Mouse (Mus musculus): ENCODE results near the gene Lhx3. TPM values are rescaled to one million over a fixed set of nuclear protein-coding genes. Genes with fewer than 3 reads are reported as not detected.

The Lhx3 gene
- polyA plus RNA-seq, 1 experiment: not detected

DNA sequence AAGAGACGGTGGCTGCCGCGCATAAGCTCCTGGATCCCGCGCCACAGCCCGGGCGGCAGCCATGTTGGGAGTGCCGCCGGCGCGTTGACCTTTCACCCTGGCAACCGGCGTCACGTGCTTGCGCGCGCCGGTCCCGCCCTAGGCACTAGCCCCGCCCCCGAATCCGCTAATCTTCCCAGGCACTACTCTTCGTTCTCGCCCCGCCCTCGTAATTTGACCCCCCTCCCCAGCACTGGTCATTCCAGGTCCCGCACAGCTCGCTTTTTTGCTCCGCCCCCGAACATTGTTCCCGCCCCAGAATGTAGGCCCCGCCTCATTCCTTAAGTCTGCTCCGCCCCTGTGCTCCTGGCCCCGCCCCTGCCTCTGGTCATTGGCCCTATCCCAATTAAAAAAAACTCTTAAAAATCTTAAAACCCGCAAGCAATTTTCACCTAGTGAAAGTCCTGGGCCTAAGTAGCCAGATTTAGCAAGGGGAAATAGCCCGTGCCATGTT lies 29.2 kb upstream of the Lhx3 start, which contains the start of gene Qsox2:
Qsox2 (minus strand) TSS at position 236 of the 493 bp plus-strand sequence.
- Histone ChIP-seq H3K4me3 (ENCODE audit: insufficient read depth, low read depth, low read length) (peak within 1 kb of the TSS; percentile 98), H3K4me1 (ENCODE audit: control insufficient read depth, insufficient read depth, low read length) (peaks cover 5% of the 10 kb centered on the region; the same call in 1 of the 2 replicates), H3K27me3 (replicated peaks; ENCODE audit: control insufficient read depth, insufficient read depth, low read length) (no peaks in the 10 kb centered on the region), H3K27ac (ENCODE audit: insufficient read depth, low read depth, low read length) (no peak within 1 kb of the TSS; the same call in 1 of the 2 replicates), H3K36me3 (ENCODE audit: control insufficient read depth, insufficient read depth, low read length) (no peaks in the 10 kb centered on the region)
- under 1% methylated on average over 36 of the region's 36 CpGs for WGBS
- no peak for TF ChIP-seq CTCF (conservative IDR thresholded peaks at IDR 0.05; ENCODE audit: insufficient read depth, insufficient read length, low read depth, low read length)
- TF ChIP-seq POLR2A (IDR thresholded peaks at IDR 0.05; ENCODE audit: low read depth, low read length): no peak
- peak; percentile 97 for DNase-seq

GRCm38 (mm10) chr2:26236681-26237289 lies 28.7 kb upstream of the Lhx3 start:
- Histone ChIP-seq H3K4me3 (ENCODE audit: insufficient read depth, low read depth, low read length) (peak overlapping the region; percentile 98), H3K4me1 (ENCODE audit: control insufficient read depth, insufficient read depth, low read length) (peaks cover 5% of the 10 kb centered on the region; the same call in 1 of the 2 replicates), H3K27me3 (replicated peaks; ENCODE audit: control insufficient read depth, insufficient read depth, low read length) (no peaks in the 10 kb centered on the region), H3K36me3 (ENCODE audit: control insufficient read depth, insufficient read depth, low read length) (no peaks in the 10 kb centered on the region), H3K27ac (ENCODE audit: insufficient read depth, low read depth, low read length) (no peak overlapping the region; the same call in 1 of the 2 replicates)
- DNase-seq: no peak
- WGBS: 1% methylated on average over 51 of the region's 51 CpGs
- TF ChIP-seq POLR2A (IDR thresholded peaks at IDR 0.05; ENCODE audit: low read depth, low read length): no peak
- TF ChIP-seq CTCF (conservative IDR thresholded peaks at IDR 0.05; ENCODE audit: insufficient read depth, insufficient read length, low read depth, low read length): no peak

- H3K36me3 ChIP-seq (ENCODE audit: control insufficient read depth, insufficient read depth, low read length): no peaks in the 10 kb centered on the region
- no peak overlapping the region for H3K4me3 ChIP-seq (ENCODE audit: insufficient read depth, low read depth, low read length)
- TF ChIP-seq POLR2A (IDR thresholded peaks at IDR 0.05; ENCODE audit: low read depth, low read length) (no peak), CTCF (conservative IDR thresholded peaks at IDR 0.05; ENCODE audit: insufficient read depth, insufficient read length, low read depth, low read length) (no peak)
- 64% methylated on average over 2 of the region's 2 CpGs for WGBS
- H3K27me3 ChIP-seq (replicated peaks; ENCODE audit: control insufficient read depth, insufficient read depth, low read length): no peaks in the 10 kb centered on the region
- H3K27ac ChIP-seq (ENCODE audit: insufficient read depth, low read depth, low read length): no peak overlapping the region
- peak; percentile 49 for DNase-seq
- H3K4me1 ChIP-seq (ENCODE audit: control insufficient read depth, insufficient read depth, low read length): peaks cover 5% of the 10 kb centered on the region; the same call in 1 of the 2 replicates
Measured at GRCm38 (mm10) chr2:26234771-26235170, 26.7 kb upstream of the Lhx3 start.

DNA sequence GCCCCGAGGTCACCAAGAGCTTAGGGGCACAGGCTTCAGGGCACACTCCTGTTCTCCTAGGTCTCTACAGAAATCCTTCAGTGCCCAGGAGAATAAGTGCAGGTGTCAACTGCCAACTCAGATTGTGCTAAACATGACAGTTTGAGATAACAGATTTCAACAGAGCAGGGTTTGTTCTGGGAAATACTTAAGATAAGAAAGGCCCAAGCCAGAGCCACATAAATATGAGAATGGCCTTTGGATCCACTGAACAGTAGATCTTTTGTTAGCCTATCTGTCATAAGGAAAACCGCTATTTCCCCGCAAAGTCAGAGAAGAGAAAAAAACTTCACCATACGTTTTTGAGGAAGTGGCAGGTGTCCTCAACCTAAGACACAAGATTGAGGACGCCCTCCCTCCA lies 26.2 kb upstream of the Lhx3 start:
- Histone ChIP-seq H3K36me3 (ENCODE audit: control insufficient read depth, insufficient read depth, low read length) (no peaks in the 10 kb centered on the region), H3K27me3 (replicated peaks; ENCODE audit: control insufficient read depth, insufficient read depth, low read length) (no peaks in the 10 kb centered on the region), H3K27ac (ENCODE audit: insufficient read depth, low read depth, low read length) (no peak overlapping the region), H3K4me1 (ENCODE audit: control insufficient read depth, insufficient read depth, low read length) (peaks cover 5% of the 10 kb centered on the region; the same call in 1 of the 2 replicates), H3K4me3 (ENCODE audit: insufficient read depth, low read depth, low read length) (no peak overlapping the region)
- DNase-seq: no peak
- WGBS: 87% methylated on average over 5 of the region's 5 CpGs
- no peak for TF ChIP-seq POLR2A (IDR thresholded peaks at IDR 0.05; ENCODE audit: low read depth, low read length)

DNA sequence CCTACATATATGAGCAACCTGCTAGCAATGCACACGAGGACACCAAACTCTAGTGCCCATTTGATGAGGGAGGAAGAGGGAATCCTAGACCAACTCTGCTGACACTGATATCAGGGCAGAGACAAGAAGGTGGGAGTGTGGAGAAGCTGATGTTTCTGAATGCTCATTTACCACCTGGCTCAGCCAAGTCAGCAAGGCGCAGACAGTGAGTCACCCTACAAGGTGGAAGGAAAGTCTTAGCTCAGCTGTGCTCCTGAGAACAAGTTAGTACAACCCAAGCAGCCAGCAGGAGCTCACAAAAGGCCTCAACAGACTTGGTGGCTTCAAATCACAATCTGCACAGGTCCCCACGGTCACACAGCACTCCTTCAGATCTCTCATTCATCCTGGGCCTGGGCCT lies 23.3 kb upstream of the Lhx3 start:
- Histone ChIP-seq H3K4me1 (ENCODE audit: control insufficient read depth, insufficient read depth, low read length) (peaks cover 1% of the 10 kb centered on the region; the same call in 1 of the 2 replicates), H3K27ac (ENCODE audit: insufficient read depth, low read depth, low read length) (no peak overlapping the region), H3K4me3 (ENCODE audit: insufficient read depth, low read depth, low read length) (no peak overlapping the region), H3K36me3 (ENCODE audit: control insufficient read depth, insufficient read depth, low read length) (no peaks in the 10 kb centered on the region), H3K27me3 (replicated peaks; ENCODE audit: control insufficient read depth, insufficient read depth, low read length) (no peaks in the 10 kb centered on the region)
- no peak for DNase-seq
- 71% methylated on average over 3 of the region's 3 CpGs for WGBS
- no peak for TF ChIP-seq CTCF (conservative IDR thresholded peaks at IDR 0.05; ENCODE audit: insufficient read depth, insufficient read length, low read depth, low read length)
- no peak for TF ChIP-seq POLR2A (IDR thresholded peaks at IDR 0.05; ENCODE audit: low read depth, low read length)

DNA sequence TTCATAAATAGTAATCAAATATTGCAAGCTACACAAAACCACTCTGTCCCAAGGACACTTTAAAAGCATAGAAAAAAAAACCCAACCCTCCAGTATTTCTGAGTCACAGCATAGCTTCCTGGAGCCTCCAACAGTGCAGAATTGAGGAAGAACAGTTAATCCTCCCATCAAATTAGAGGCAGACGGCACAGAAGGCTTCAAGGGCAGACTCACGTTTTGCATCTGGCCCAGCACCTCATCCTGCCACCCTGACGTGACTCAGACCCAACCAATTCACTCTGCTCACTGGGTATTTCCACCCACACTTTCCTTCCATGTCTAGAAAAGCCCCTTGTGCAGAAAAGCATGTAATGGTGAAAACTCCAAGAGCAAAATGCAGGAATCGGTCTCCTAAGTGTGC lies 22.2 kb upstream of the Lhx3 start:
- H3K27ac ChIP-seq (ENCODE audit: insufficient read depth, low read depth, low read length): no peak overlapping the region
- WGBS: 68% methylated on average over 4 of the region's 4 CpGs
- no peaks in the 10 kb centered on the region for H3K4me1 ChIP-seq (ENCODE audit: control insufficient read depth, insufficient read depth, low read length)

GRCm38 (mm10) chr2:26227788-26228187 lies 19.7 kb upstream of the Lhx3 start:
- WGBS: 81% methylated on average over 1 of the region's 1 CpGs
- Histone ChIP-seq H3K36me3 (ENCODE audit: control insufficient read depth, insufficient read depth, low read length) (no peaks in the 10 kb centered on the region), H3K27ac (ENCODE audit: insufficient read depth, low read depth, low read length) (no peak overlapping the region), H3K27me3 (replicated peaks; ENCODE audit: control insufficient read depth, insufficient read depth, low read length) (no peaks in the 10 kb centered on the region), H3K4me1 (ENCODE audit: control insufficient read depth, insufficient read depth, low read length) (no peaks in the 10 kb centered on the region), H3K4me3 (ENCODE audit: insufficient read depth, low read depth, low read length) (no peak overlapping the region)
- peak; percentile 75 for TF ChIP-seq CTCF (conservative IDR thresholded peaks at IDR 0.05; ENCODE audit: insufficient read depth, insufficient read length, low read depth, low read length)
- no peak for TF ChIP-seq POLR2A (IDR thresholded peaks at IDR 0.05; ENCODE audit: low read depth, low read length)
- peak; percentile 65 for DNase-seq

More for the DNA sequence above, 22.2 kb upstream of the Lhx3 start:
- TF ChIP-seq CTCF (conservative IDR thresholded peaks at IDR 0.05; ENCODE audit: insufficient read depth, insufficient read length, low read depth, low read length) (no peak), POLR2A (IDR thresholded peaks at IDR 0.05; ENCODE audit: low read depth, low read length) (no peak)
- no peaks in the 10 kb centered on the region for H3K27me3 ChIP-seq (replicated peaks; ENCODE audit: control insufficient read depth, insufficient read depth, low read length)
- no peaks in the 10 kb centered on the region for H3K36me3 ChIP-seq (ENCODE audit: control insufficient read depth, insufficient read depth, low read length)
- DNase-seq: no peak
- no peak overlapping the region for H3K4me3 ChIP-seq (ENCODE audit: insufficient read depth, low read depth, low read length)

All from kidney, adult 2 months (tissue).